Mouse (Mus musculus) brain, embryonic 14.5 days (tissue): ENCODE measurements around the gene Vps18.

Experiments used
- CTCF ChIP-seq: fragments of 200-500 bp; IDR thresholded peaks from 2 replicates; pipeline ENCODE4 v1.5.1; 2012; ENCODE audit warnings: inconsistent platforms, mild to moderate bottlenecking, moderate library complexity, borderline replicate concordance; ENCODE audit not compliant: insufficient read depth, insufficient read length; ENCODE audit errors: extremely low read depth
- POLR2A ChIP-seq: fragments of 200-500 bp; IDR thresholded peaks from 2 replicates; pipeline ENCODE4 v1.6.1; 2012; ENCODE audit warnings: mild to moderate bottlenecking, inconsistent platforms, borderline replicate concordance; ENCODE audit not compliant: poor library complexity, insufficient read depth, insufficient read length, severe bottlenecking; ENCODE audit errors: extremely low read depth

DNA sequence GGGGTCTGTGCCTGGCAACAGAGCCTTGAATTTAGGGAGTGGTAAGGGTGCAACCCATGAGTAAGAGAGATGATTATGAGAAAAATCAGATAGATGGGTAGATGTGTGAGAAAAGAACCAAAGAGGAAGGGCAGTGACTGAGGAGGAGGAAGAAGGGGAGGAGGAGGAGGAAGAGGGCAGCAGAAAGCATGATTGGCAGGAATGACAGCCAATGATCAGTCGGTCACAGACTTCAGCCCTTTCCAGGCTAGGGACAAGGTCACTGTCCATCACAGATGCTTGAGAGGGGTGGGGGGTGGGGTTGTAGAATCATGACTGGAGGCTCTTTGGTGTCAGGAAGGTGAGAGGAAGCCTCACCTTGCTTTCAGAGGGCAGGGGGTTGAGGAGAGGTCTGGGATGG lies 28.0 kb upstream of the Vps18 start:
- TF ChIP-seq CTCF (no peak), POLR2A (no peak)
